Mouse (Mus musculus) small intestine, adult 2 months (tissue): ENCODE measurements at regions not wholly inside any gene's neighbourhood (a gene's known extent, or its start where the extent isn't known, plus 50 kb on each side); places are given as distances from the start of the nearest gene placed in this dataset.

Experiments used
- CTCF ChIP-seq: fragments of 200-500 bp; IDR thresholded peaks from 2 replicates; pipeline ENCODE4 v1.5.1; 2012; ENCODE audit warnings: low read depth, mild to moderate bottlenecking, control low read depth, inconsistent platforms, low read length, moderate library complexity, mixed read lengths; ENCODE audit not compliant: insufficient replicate concordance, insufficient read length; ENCODE audit errors: extremely low read depth
- POLR2A ChIP-seq: fragments of 200-500 bp; IDR thresholded peaks from 2 replicates; pipeline ENCODE4 v1.6.1; 2012; ENCODE audit warnings: low read depth, mild to moderate bottlenecking, control low read depth, inconsistent platforms, low read length, moderate library complexity

DNA sequence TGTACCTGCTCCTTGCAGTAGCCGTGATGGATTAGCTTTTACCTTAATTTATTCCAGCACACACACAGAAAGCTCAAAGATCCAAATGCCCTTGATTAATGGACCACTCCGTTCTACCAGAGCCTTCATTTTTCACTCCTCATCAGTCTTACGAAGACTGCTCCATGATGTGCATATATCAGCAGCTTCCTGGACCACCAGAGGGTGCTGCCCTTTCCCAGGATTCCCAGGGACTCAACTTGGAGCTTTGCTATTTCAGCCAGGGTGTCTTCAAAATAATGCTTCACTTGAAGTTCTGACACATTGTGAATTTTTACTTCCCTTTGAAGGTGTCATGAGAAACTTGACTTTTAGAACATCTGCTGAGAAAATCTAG lies 467.8 kb upstream of the Adamts9 start:
- TF ChIP-seq CTCF (no peak), POLR2A (no peak)
